Mouse (Mus musculus) hindbrain, embryonic 11.5 days (tissue): ENCODE measurements around the gene Nop14. TPM values are rescaled to one million over a fixed set of nuclear protein-coding genes. Genes with fewer than 3 reads are reported as not detected.
"Not testable (repeated sequence)": the region's sequence is repeated elsewhere in the genome, so short reads cannot be mapped to it uniquely, and the experiment has no call there.

Experiments used
- ATAC-seq: fragments of 200-750 bp; cut with Nextera tagmentation; 2 replicates; pipeline ENCODE4 v1.8.0; 2017; ENCODE audit warnings: mild to moderate bottlenecking, moderate TSS enrichment, moderate library complexity; ENCODE audit not compliant: low FRiP score
- DNase-seq: peaks from one replicate; pipeline ENCODE4 v3.0.0-alpha.2; 2015; ENCODE audit warnings: low spot score
- H3K27ac ChIP-seq: fragments of 300-500 bp; sonication (generic); 2 replicates; pipeline ENCODE4 v1.5.1; 2014; ENCODE audit warnings: mild to moderate bottlenecking, low read depth, low read length
- H3K27me3 ChIP-seq: fragments of 300-500 bp; sonication (generic); 2 replicates; pipeline ENCODE4 v1.6.1; 2014; ENCODE audit warnings: mild to moderate bottlenecking, low read length, moderate library complexity, mixed read lengths; ENCODE audit not compliant: control insufficient read depth, insufficient read depth
- H3K36me3 ChIP-seq: fragments of 300-500 bp; sonication (generic); 2 replicates; pipeline ENCODE4 v1.6.1; 2014; ENCODE audit warnings: mild to moderate bottlenecking, low read length, moderate library complexity, mixed read lengths; ENCODE audit not compliant: control insufficient read depth, insufficient read depth
- H3K4me1 ChIP-seq: fragments of 300-500 bp; sonication (generic); replicated peaks from 2 replicates; pipeline ENCODE4 v1.6.1; 2014; ENCODE audit warnings: low read length, mixed read lengths; ENCODE audit not compliant: control insufficient read depth, insufficient read depth
- H3K4me2 ChIP-seq: fragments of 300-500 bp; sonication (generic); replicated peaks from 2 replicates; pipeline ENCODE4 v1.6.1; 2014; ENCODE audit warnings: mild to moderate bottlenecking, low read depth, low read length
- H3K4me3 ChIP-seq: fragments of 300-500 bp; sonication (generic); 2 replicates; pipeline ENCODE4 v1.5.1; 2014; ENCODE audit warnings: low read depth, low read length
- H3K9ac ChIP-seq: fragments of 300-500 bp; sonication (generic); 2 replicates; pipeline ENCODE4 v1.6.1; 2014; ENCODE audit warnings: low read depth, low read length
- H3K9me3 ChIP-seq: fragments of 300-500 bp; sonication (generic); 2 replicates; pipeline ENCODE4 v1.6.1; 2016; ENCODE audit warnings: low read length; ENCODE audit not compliant: control insufficient read depth
- WGBS: fragments of 180-500 bp; shearing (Covaris S2); extraction: QIAGEN DNeasy Blood & Tissue Kit; methylation state at CpG from one replicate; pipeline ENCODE4 v1.1.7; 2014; 5-methylcytosine and 5-hydroxymethylcytosine counted together
- polyA plus RNA-seq: library from polyadenylated mRNA; unstranded; fragments of >200 nt; fragmentation: Nextera tagmentation; extraction: Ambion mirVana; gene quantifications from 2 replicates; pipeline ENCODE4 v1.2.1, GENCODE M21; 2014

The Nop14 gene
- polyA plus RNA-seq, 1 experiment from 2014 or later: 32.6 TPM

- H3K27me3 ChIP-seq: no peaks in the 10 kb centered on the region
- H3K4me3 ChIP-seq: no peak overlapping the region
- 92% methylated on average over 5 of the region's 5 CpGs for WGBS
- no peak for ATAC-seq
- no peak overlapping the region for H3K4me2 ChIP-seq
- H3K4me1 ChIP-seq: no peaks in the 10 kb centered on the region
- no peak for DNase-seq
- no peak overlapping the region for H3K27ac ChIP-seq
- H3K9ac ChIP-seq: no peak overlapping the region
- no peaks in the 10 kb centered on the region for H3K9me3 ChIP-seq
- no peaks in the 10 kb centered on the region for H3K36me3 ChIP-seq
These were observed 55.4 kb downstream of the Nop14 start for GRCm38 (mm10) chr5:34604576-34604975.

DNA sequence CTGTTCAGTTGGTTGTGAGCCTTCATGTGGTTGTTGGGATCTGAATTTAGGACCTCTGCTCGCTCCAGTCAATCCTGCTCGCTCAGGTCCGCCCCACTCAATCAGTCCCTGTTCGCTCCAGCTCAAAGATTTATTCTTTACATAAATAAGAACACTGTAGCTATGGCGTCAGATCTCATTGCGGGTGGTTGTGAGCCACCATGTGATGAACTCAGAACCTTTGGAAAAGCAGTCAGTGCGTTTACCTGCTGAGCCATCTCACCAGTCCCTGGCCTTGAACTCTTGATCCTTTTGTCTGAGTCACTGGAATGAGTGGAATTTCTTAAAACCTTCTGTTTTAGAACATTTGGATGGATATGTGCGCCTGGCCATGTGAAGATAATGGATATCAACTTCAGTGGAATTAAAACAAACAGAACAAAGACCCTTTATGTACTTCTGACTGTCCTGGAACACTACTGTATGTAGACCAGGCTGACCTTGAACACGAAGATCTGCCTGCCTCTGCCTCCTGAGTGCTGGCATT is 66.7 kb downstream of the Nop14 start:
- no peaks in the 10 kb centered on the region for H3K36me3 ChIP-seq
- DNase-seq (no peak), ATAC-seq (no peak)
- H3K4me1 ChIP-seq: no peaks in the 10 kb centered on the region; the same call in 1 of the 2 replicates
- H3K27ac ChIP-seq: no peak overlapping the region
- no peaks in the 10 kb centered on the region for H3K9me3 ChIP-seq
- WGBS: 95% methylated on average over 9 of the region's 9 CpGs
- H3K27me3 ChIP-seq: no peaks in the 10 kb centered on the region
- no peak overlapping the region for H3K4me2 ChIP-seq
- no peak overlapping the region for H3K9ac ChIP-seq
- H3K4me3 ChIP-seq: no peak overlapping the region

DNA sequence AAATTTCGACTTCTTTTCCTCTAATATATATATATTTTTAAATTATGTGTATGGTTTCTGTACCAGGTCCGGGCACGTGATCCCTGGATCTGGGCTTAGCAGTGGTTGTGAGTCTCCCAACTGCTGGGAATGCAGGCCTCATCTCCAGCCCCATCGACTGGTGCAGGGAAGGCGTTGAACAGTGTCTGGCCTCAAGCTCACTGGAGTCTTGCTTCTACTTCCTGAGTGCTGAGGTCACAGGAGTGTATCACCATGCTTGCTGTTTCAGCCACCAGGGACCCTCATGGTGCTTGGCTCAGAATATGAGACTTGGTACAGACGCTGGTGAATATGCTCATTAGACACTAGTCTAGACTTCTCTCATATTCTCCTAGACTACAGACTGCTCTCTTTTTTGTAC is 67.3 kb downstream of the Nop14 start:
- Histone ChIP-seq H3K4me2 (no peak overlapping the region), H3K27me3 (no peaks in the 10 kb centered on the region), H3K4me3 (no peak overlapping the region), H3K36me3 (no peaks in the 10 kb centered on the region), H3K4me1 (no peaks in the 10 kb centered on the region; the same call in 1 of the 2 replicates), H3K27ac (no peak overlapping the region), H3K9ac (no peak overlapping the region), H3K9me3 (no peaks in the 10 kb centered on the region)
- ATAC-seq (no peak), DNase-seq (no peak)
- 98% methylated on average over 6 of the region's 6 CpGs for WGBS

DNA sequence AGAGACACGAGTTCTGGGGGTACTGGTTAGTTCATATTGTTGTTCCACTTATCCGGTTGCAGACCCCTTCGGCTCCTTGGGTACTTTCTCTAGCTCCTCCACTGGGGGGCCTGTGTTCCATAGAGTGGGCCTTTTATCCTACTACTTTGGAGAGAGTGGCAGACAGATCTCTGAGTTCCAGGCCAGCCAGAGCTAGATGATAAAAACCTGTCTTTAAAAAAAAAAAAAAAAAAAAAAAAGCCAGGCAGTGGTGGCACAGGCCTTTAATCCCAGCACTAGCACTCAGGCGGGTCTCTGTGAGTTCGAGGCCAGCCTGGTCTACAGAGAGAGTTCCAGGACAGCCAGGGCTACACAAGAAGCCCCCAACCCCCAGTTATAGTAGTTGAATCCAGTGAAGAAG is 67.7 kb downstream of the Nop14 start:
- H3K27ac ChIP-seq, H3K4me1 ChIP-seq, H3K4me3 ChIP-seq, H3K27me3 ChIP-seq, DNase-seq, H3K9ac ChIP-seq, ATAC-seq, H3K4me2 ChIP-seq, H3K36me3 ChIP-seq, H3K9me3 ChIP-seq: not testable (repeated sequence)
- WGBS: 87% methylated on average over 5 of the region's 5 CpGs

GRCm38 (mm10) chr5:34591388-34592004 is 68.5 kb downstream of the Nop14 start:
- Histone ChIP-seq H3K27me3 (no peaks in the 10 kb centered on the region), H3K9me3 (no peaks in the 10 kb centered on the region), H3K4me3 (no peak overlapping the region), H3K36me3 (no peaks in the 10 kb centered on the region), H3K9ac (no peak overlapping the region), H3K4me1 (no peaks in the 10 kb centered on the region; the same call in 1 of the 2 replicates), H3K4me2 (no peak overlapping the region), H3K27ac (no peak overlapping the region)
- 39% methylated on average over 5 of the region's 5 CpGs for WGBS
- no peak for DNase-seq
- no peak for ATAC-seq

DNA sequence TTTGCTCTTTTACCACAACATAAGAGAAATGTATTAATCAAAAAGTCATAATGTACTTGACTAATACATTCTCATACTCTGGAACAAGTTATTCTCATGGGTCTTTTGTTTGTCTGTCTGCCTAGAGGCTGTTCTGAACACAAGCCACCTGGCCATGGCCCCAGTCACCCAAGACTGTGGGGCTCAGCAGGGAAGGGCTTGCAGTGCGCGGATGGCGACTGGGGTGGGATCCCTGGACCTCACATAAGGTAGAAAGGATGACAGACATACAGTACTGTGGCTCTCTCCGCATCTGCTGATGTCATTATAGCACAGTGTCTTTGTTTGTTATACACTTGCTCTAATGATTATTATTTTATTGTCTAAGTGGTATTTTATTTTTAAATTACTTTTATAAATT is 69.2 kb downstream of the Nop14 start:
- 50% methylated on average over 4 of the region's 4 CpGs for WGBS
- ATAC-seq (no peak), DNase-seq (no peak)
- Histone ChIP-seq H3K9me3 (no peaks in the 10 kb centered on the region), H3K4me1 (no peaks in the 10 kb centered on the region; the same call in 1 of the 2 replicates), H3K27ac (no peak overlapping the region), H3K4me2 (no peak overlapping the region), H3K27me3 (no peaks in the 10 kb centered on the region), H3K9ac (no peak overlapping the region), H3K36me3 (no peaks in the 10 kb centered on the region), H3K4me3 (no peak overlapping the region)

- DNase-seq (no peak), ATAC-seq (no peak)
- no peak overlapping the region for H3K4me2 ChIP-seq
- no peaks in the 10 kb centered on the region for H3K36me3 ChIP-seq
- H3K9me3 ChIP-seq: no peaks in the 10 kb centered on the region
- H3K27ac ChIP-seq: no peak overlapping the region
- no peak overlapping the region for H3K9ac ChIP-seq
- no peak overlapping the region for H3K4me3 ChIP-seq
- WGBS: 14% methylated on average over 5 of the region's 5 CpGs
- no peaks in the 10 kb centered on the region for H3K27me3 ChIP-seq
- H3K4me1 ChIP-seq: no peaks in the 10 kb centered on the region; the same call in 1 of the 2 replicates
These were observed 69.9 kb downstream of the Nop14 start for GRCm38 (mm10) chr5:34590059-34590458.

Other genes with a start within 250 kb of the Nop14 start
- gene Tnip2, start 146.2 kb downstream of the Nop14 start, polyA plus RNA-seq: 4.3 TPM in 2 replicates
- gene Sh3bp2, start 134.3 kb downstream of the Nop14 start, polyA plus RNA-seq: 10.8 and 12.6 TPM in 2 replicates
- gene Add1, start 86.5 kb downstream of the Nop14 start, polyA plus RNA-seq: 161 and 167 TPM in 2 replicates
- gene Mfsd10, start 22.9 kb downstream of the Nop14 start, polyA plus RNA-seq: 70.5 and 75.5 TPM in 2 replicates
- gene Grk4, start 231 bp upstream of the Nop14 start, polyA plus RNA-seq: 2.2 TPM in 2 replicates
- 16.2 and 24.6 TPM in 2 replicates for gene Htt, start 101.6 kb upstream of the Nop14 start, polyA plus RNA-seq
- gene Msantd1, start 247.9 kb upstream of the Nop14 start, polyA plus RNA-seq: 1.7 and 2.7 TPM in 2 replicates